Mouse (Mus musculus) thymus, adult 2 months (tissue): ENCODE results near the gene Dnah5.
"Not testable (repeated sequence)": the region's sequence is repeated elsewhere in the genome, so short reads cannot be mapped to it uniquely, and the experiment has no call there.

Source experiments
- CTCF ChIP-seq: fragments of 200-500 bp; IDR thresholded peaks from 2 replicates; pipeline ENCODE4 v1.5.1; 2012; ENCODE audit warnings: mild to moderate bottlenecking, control low read depth, low read length, moderate library complexity, borderline replicate concordance; ENCODE audit not compliant: control insufficient read depth, poor library complexity, insufficient read depth; ENCODE audit errors: extremely low read depth
- POLR2A ChIP-seq: fragments of 200-500 bp; IDR thresholded peaks from 2 replicates; pipeline ENCODE4 v1.6.1; 2012; ENCODE audit warnings: mild to moderate bottlenecking, low read length, control low read depth, moderate library complexity; ENCODE audit not compliant: control insufficient read depth, poor library complexity, insufficient read depth; ENCODE audit errors: extremely low read depth

GRCm38 (mm10) chr15:28461091-28461778, 257.7 kb downstream of the Dnah5 start:
- TF ChIP-seq CTCF, POLR2A: not testable (repeated sequence)
